Mouse (Mus musculus): ENCODE results near the gene Ajuba. TPM values are rescaled to one million over a fixed set of nuclear protein-coding genes. Genes with fewer than 3 reads are reported as not detected.

Gene Ajuba
- polyA plus RNA-seq, 1 experiment from 2014 or later: 32.2 TPM

DNA sequence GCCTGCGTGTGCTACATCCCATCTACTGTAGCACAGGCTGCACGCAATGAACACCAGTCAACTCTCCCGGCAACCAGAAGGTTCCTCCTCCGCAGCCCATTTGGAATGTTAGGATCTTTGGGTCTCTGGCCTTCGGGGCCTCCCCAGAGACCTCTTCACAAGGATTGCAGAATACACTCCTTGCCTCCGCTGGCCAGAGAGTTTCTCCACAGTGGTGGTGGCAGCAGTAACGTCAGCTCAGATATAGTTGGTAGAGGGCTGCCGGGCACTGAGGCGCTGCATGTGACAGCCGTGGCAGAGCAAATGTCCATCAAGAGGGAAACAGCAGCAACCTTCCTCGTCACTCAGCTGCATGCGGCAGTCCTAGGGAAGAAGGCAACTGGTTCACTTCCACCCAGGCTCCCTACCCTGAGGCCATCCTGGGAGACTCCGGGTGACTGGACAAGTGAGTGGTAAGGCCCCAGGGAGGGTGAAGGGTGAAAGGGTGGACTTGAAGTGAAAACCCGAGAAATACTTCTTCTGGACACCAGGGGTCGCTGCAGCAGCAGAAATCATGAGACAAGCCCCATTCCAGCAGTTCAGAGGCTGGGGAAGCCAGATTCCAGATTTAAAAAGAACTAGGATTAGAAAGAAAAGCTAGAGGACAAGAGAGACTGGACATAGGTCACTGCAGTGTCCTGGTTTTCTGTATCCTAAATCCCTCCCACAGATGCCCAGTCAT is 8.5 kb downstream of the Ajuba start:
- Histone ChIP-seq H3K9ac (ENCODE audit: low read depth, low read length) (no peak overlapping the region), H3K9me3 (ENCODE audit: control insufficient read depth, low read length) (no peaks in the 10 kb centered on the region), H3K27ac (ENCODE audit: low read depth, low read length) (no peak overlapping the region), H3K4me3 (ENCODE audit: low read length) (no peak overlapping the region), H3K36me3 (ENCODE audit: control insufficient read depth, insufficient read depth, low read length) (peaks cover 53% of the 10 kb centered on the region), H3K27me3 (ENCODE audit: control insufficient read depth, insufficient read depth, low read length) (no peaks in the 10 kb centered on the region), H3K4me2 (replicated peaks; ENCODE audit: low read depth, low read length) (no peak overlapping the region), H3K4me1 (ENCODE audit: control insufficient read depth, insufficient read depth, low read length) (peaks cover 24% of the 10 kb centered on the region)
- no peak for ATAC-seq (ENCODE audit: low FRiP score, low TSS enrichment)
- 73% methylated on average over 15 of the region's 15 CpGs for WGBS

DNA sequence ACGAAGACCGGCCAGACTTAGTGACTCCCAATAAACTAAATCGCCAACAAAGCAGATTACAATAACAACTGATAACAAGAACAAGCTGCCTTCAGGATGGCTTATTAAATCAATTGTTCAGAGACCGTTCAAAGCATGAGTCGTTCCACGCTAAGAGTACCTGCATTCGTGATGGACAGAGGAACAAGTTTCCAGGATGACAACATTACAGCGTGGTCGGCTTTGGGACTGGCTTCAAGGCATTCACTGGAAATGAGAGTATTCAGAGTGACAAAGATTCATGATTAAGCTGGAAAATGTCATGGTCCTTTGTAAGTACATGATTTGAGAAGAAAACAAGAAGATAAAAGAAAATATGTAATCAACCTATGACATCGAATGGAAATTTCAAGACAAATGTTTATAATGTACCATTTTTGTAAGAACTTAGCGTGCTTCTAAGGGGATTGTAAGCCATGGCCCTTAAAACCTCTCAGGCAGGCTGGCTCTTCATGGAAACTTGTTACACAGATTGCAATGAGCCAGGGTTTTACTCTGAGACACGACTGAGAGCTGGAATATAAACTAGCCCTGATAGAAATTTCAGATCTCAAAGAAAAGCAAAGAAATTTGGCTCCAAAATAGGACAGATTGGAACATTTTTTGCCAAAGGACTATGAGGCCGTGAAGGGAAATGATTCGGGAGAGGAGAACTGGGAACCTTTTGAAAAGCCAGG is 16.7 kb downstream of the Ajuba start:
- H3K9ac ChIP-seq (ENCODE audit: low read depth, low read length): no peak overlapping the region
- no peak overlapping the region for H3K27ac ChIP-seq (ENCODE audit: low read depth, low read length)
- H3K4me1 ChIP-seq (ENCODE audit: control insufficient read depth, insufficient read depth, low read length): no peaks in the 10 kb centered on the region
- H3K36me3 ChIP-seq (ENCODE audit: control insufficient read depth, insufficient read depth, low read length): no peaks in the 10 kb centered on the region
- no peaks in the 10 kb centered on the region for H3K9me3 ChIP-seq (ENCODE audit: control insufficient read depth, low read length)
- H3K4me3 ChIP-seq (ENCODE audit: low read length): no peak overlapping the region
- no peak for ATAC-seq (ENCODE audit: low FRiP score, low TSS enrichment)
- H3K4me2 ChIP-seq (replicated peaks; ENCODE audit: low read depth, low read length): no peak overlapping the region
- WGBS: 82% methylated on average over 14 of the region's 14 CpGs
- H3K27me3 ChIP-seq (ENCODE audit: control insufficient read depth, insufficient read depth, low read length): no peaks in the 10 kb centered on the region

DNA sequence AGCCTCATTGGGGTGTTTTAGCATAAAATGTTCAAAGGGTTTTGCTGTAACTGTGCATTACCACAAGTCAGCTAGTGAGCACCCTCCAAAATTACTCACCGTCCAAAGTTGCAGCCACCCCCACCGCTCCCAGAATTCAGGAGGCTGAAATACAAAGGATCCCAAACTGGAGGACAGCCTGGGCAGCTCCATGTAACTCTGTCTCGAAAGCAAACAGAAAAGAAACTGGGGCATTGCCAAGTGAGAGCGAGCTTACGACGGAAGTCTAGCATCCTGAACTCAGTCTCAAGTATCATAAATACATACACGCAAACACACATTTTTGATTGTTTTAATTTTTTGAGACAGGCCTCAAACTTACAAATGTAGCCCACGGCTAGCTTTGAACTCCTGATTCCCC is 20.0 kb downstream of the Ajuba start:
- Histone ChIP-seq H3K27me3 (ENCODE audit: control insufficient read depth, insufficient read depth, low read length) (no peaks in the 10 kb centered on the region), H3K36me3 (ENCODE audit: control insufficient read depth, insufficient read depth, low read length) (no peaks in the 10 kb centered on the region), H3K4me2 (replicated peaks; ENCODE audit: low read depth, low read length) (no peak overlapping the region), H3K27ac (ENCODE audit: low read depth, low read length) (no peak overlapping the region), H3K9ac (ENCODE audit: low read depth, low read length) (no peak overlapping the region), H3K4me3 (ENCODE audit: low read length) (no peak overlapping the region), H3K4me1 (ENCODE audit: control insufficient read depth, insufficient read depth, low read length) (peaks cover 7% of the 10 kb centered on the region; the same call in 1 of the 2 replicates), H3K9me3 (ENCODE audit: control insufficient read depth, low read length) (no peaks in the 10 kb centered on the region)
- no peak for ATAC-seq (ENCODE audit: low FRiP score, low TSS enrichment)
- 82% methylated on average over 8 of the region's 8 CpGs for WGBS

DNA sequence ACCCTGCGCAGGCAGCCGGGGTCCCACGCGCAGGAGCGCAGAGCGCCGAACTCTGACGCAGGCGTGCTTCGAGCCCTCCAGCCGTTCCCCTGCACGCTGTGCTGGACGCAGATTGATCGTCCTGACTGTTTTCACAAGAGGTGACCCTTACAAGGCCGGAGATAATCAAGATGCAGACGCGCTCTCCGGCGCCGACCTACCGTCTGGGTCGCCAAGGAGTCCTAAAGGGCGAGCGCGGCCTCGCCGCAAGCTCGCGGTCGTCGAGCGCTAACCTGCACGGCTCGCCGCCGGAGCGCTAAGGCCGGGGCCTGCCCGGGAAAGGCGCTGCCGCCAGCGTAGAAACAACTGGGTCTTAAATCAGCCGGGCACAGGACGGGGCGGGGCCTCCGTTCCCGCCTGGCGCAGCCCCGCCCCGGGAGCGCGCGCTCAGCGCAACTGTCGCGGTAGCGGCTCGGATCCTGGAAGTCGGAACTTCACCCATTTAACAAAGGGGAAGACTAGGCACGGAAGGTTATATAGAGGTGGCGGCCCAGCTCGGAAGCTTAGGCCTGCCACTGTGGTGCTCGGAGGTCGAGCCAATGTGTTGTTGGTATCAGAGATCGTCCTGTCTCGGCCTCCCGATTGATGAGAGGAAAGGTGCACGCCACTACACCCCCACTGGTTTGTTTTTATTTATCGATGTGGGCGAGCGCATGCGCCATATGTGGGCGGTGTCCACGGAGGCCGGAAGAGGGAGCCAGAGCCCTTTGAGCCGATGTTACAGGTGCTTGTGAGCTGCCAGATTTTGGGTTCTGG is 23.2 kb downstream of the Ajuba start, which contains the start of gene Haus4:
Gene Haus4, minus strand, starts transcription at position 642 of the 795 bp plus-strand sequence.
- peaks cover 11% of the 10 kb centered on the region for H3K36me3 ChIP-seq (ENCODE audit: control insufficient read depth, insufficient read depth, low read length)
- under 1% methylated on average over 76 of the region's 76 CpGs for WGBS
- H3K4me1 ChIP-seq (ENCODE audit: control insufficient read depth, insufficient read depth, low read length): peaks cover 7% of the 10 kb centered on the region; the same call in 1 of the 2 replicates
- no peaks in the 10 kb centered on the region for H3K27me3 ChIP-seq (ENCODE audit: control insufficient read depth, insufficient read depth, low read length)
- peak within 1 kb of the TSS; percentile 58 for H3K4me3 ChIP-seq (ENCODE audit: low read length)
- H3K4me2 ChIP-seq (replicated peaks; ENCODE audit: low read depth, low read length): peak within 1 kb of the TSS; percentile 84
- peak within 1 kb of the TSS; percentile 85; the same call in 1 of the 2 replicates for H3K27ac ChIP-seq (ENCODE audit: low read depth, low read length)
- peak; percentile 95 for ATAC-seq (ENCODE audit: low FRiP score, low TSS enrichment)
- H3K9me3 ChIP-seq (ENCODE audit: control insufficient read depth, low read length): no peaks in the 10 kb centered on the region
- H3K9ac ChIP-seq (ENCODE audit: low read depth, low read length): peak within 1 kb of the TSS; percentile 70

DNA sequence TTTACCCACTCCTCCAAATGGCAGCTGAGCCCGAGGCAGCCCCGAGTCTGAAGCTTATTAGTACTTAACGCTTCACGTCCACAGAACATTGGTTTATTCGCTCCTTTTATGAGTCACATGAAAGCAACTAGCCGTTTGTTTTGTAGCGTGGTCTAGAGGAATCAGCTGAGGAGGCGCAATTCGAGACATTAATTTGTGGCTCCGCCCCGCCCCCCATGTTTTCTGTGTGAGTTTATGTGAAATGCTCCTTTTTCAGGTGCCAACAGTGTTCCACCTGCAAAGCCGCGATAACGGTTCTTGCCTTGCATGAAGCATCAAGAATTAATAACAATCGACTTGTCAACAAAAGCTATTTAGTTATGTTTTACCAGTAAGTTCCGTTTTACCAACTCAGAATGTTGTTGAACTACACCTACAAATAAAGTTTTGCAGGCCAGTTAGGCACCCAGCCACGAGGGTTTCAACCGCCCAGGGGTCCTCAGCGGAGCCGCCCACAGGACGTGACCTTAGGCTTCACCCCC is 23.8 kb downstream of the Ajuba start:
- H3K9me3 ChIP-seq (ENCODE audit: control insufficient read depth, low read length): no peaks in the 10 kb centered on the region
- H3K4me2 ChIP-seq (replicated peaks; ENCODE audit: low read depth, low read length): peak overlapping the region; percentile 84
- peak overlapping the region; percentile 85; the same call in 1 of the 2 replicates for H3K27ac ChIP-seq (ENCODE audit: low read depth, low read length)
- peak overlapping the region; percentile 58 for H3K4me3 ChIP-seq (ENCODE audit: low read length)
- peaks cover 17% of the 10 kb centered on the region for H3K36me3 ChIP-seq (ENCODE audit: control insufficient read depth, insufficient read depth, low read length)
- no peak for ATAC-seq (ENCODE audit: low FRiP score, low TSS enrichment)
- H3K9ac ChIP-seq (ENCODE audit: low read depth, low read length): peak overlapping the region; percentile 70
- no peaks in the 10 kb centered on the region for H3K27me3 ChIP-seq (ENCODE audit: control insufficient read depth, insufficient read depth, low read length)
- peaks cover 7% of the 10 kb centered on the region; the same call in 1 of the 2 replicates for H3K4me1 ChIP-seq (ENCODE audit: control insufficient read depth, insufficient read depth, low read length)
- 1% methylated on average over 21 of the region's 21 CpGs for WGBS

DNA sequence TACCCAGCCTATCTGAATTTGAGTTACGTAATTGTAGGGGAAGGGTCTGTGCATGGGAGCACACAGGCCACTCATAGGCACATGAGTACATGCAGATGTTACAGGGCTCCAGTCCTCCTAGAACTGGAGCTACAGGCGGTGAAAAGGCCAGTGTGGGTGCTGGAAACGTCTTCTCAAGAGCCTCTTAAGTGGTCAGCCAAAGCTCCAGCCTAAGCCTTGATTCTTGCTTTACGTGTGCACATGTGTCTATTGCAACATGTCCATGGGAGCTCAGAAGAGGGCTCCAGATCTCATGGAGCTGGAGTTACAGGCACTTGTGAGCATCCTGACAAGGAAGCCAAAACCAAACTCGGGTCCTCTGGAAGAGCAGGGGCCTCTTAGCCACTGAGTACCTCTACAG is 32.7 kb downstream of the Ajuba start:
- peaks cover 51% of the 10 kb centered on the region for H3K36me3 ChIP-seq (ENCODE audit: control insufficient read depth, insufficient read depth, low read length)
- H3K9me3 ChIP-seq (ENCODE audit: control insufficient read depth, low read length): no peaks in the 10 kb centered on the region
- H3K4me1 ChIP-seq (ENCODE audit: control insufficient read depth, insufficient read depth, low read length): no peaks in the 10 kb centered on the region
- WGBS: 94% methylated on average over 5 of the region's 5 CpGs
- no peak for ATAC-seq (ENCODE audit: low FRiP score, low TSS enrichment)
- H3K27ac ChIP-seq (ENCODE audit: low read depth, low read length): no peak overlapping the region
- H3K4me2 ChIP-seq (replicated peaks; ENCODE audit: low read depth, low read length): no peak overlapping the region
- no peaks in the 10 kb centered on the region for H3K27me3 ChIP-seq (ENCODE audit: control insufficient read depth, insufficient read depth, low read length)
- no peak overlapping the region for H3K4me3 ChIP-seq (ENCODE audit: low read length)
- H3K9ac ChIP-seq (ENCODE audit: low read depth, low read length): no peak overlapping the region

DNA sequence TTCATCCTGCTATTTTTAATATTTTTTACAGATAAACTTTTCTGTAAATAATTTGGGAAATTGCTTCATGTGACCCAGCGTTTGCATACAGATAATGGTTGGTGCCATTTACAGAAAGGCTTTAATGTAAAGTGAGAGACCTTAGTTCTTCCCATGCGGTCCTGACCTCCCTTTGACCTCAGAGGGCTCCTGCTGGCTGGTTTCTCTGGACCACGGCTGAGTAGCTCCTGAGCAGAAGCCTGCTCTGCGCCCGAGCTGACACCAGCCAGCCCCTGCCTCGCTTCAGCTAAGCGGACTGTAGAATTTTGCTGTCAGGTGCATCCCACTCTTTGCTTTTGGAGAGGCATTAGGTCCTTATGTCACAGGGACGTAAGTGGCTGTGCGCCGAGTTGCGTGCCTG is 36.6 kb downstream of the Ajuba start:
- Histone ChIP-seq H3K9me3 (ENCODE audit: control insufficient read depth, low read length) (no peaks in the 10 kb centered on the region), H3K4me1 (ENCODE audit: control insufficient read depth, insufficient read depth, low read length) (no peaks in the 10 kb centered on the region), H3K9ac (ENCODE audit: low read depth, low read length) (no peak overlapping the region), H3K27me3 (ENCODE audit: control insufficient read depth, insufficient read depth, low read length) (no peaks in the 10 kb centered on the region), H3K4me2 (replicated peaks; ENCODE audit: low read depth, low read length) (no peak overlapping the region), H3K36me3 (ENCODE audit: control insufficient read depth, insufficient read depth, low read length) (peaks cover 20% of the 10 kb centered on the region), H3K4me3 (ENCODE audit: low read length) (no peak overlapping the region), H3K27ac (ENCODE audit: low read depth, low read length) (no peak overlapping the region)
- ATAC-seq (ENCODE audit: low FRiP score, low TSS enrichment): 0 out of 2 replicates have a peak, but pooled peaks have one; percentile 57
- 44% methylated on average over 11 of the region's 11 CpGs for WGBS

DNA sequence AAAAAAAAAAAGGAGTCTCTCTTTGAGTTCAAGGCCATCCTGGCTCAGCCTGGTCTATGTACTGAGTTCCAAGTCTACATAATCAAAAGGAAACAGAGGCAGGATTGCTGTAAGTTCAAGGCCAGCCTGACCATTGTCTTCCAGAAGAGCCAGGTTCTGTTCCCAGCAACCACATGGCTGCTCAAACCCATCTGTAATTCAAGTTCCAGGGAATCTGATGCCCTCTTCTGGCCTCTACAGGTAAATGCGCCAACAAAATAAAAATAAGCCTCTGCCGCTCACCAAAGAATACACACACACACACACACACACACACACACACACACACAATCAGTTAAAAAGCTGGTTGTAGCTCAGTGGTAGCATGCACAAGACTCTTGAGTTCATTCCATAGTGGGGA is 38.8 kb downstream of the Ajuba start:
- no peaks in the 10 kb centered on the region for H3K27me3 ChIP-seq (ENCODE audit: control insufficient read depth, insufficient read depth, low read length)
- no peaks in the 10 kb centered on the region for H3K4me1 ChIP-seq (ENCODE audit: control insufficient read depth, insufficient read depth, low read length)
- 93% methylated on average over 2 of the region's 2 CpGs for WGBS
- no peaks in the 10 kb centered on the region for H3K9me3 ChIP-seq (ENCODE audit: control insufficient read depth, low read length)
- H3K27ac ChIP-seq (ENCODE audit: low read depth, low read length): no peak overlapping the region
- no peak for ATAC-seq (ENCODE audit: low FRiP score, low TSS enrichment)
- H3K9ac ChIP-seq (ENCODE audit: low read depth, low read length): no peak overlapping the region
- no peak overlapping the region for H3K4me3 ChIP-seq (ENCODE audit: low read length)
- H3K36me3 ChIP-seq (ENCODE audit: control insufficient read depth, insufficient read depth, low read length): peaks cover 8% of the 10 kb centered on the region
- H3K4me2 ChIP-seq (replicated peaks; ENCODE audit: low read depth, low read length): no peak overlapping the region
